Mouse (Mus musculus) embryonic facial prominence, embryonic 11.5 days (tissue): ENCODE measurements around the gene Ndufa8. TPM values are rescaled to one million over a fixed set of nuclear protein-coding genes. Genes with fewer than 3 reads are reported as not detected.

ENCODE experiments used
- ATAC-seq: fragments of 200-750 bp; cut with Nextera tagmentation; replicated peaks from 2 replicates; pipeline ENCODE4 v1.8.0; 2017; ENCODE audit warnings: low read depth; ENCODE audit not compliant: insufficient number of reproducible peaks, low FRiP score, low TSS enrichment
- DNase-seq: peaks from one replicate; pipeline ENCODE4 v3.0.0-alpha.2; 2015; ENCODE audit warnings: low spot score
- H3K27ac ChIP-seq: fragments of 300-500 bp; sonication (generic); replicated peaks from 2 replicates; pipeline ENCODE4 v1.5.1; 2014; ENCODE audit warnings: mild to moderate bottlenecking, low read depth, low read length, control low read depth
- H3K27me3 ChIP-seq: fragments of 300-500 bp; sonication (generic); 2 replicates; pipeline ENCODE4 v1.6.1; 2014; ENCODE audit warnings: mild to moderate bottlenecking, low read length, moderate library complexity, mixed read lengths; ENCODE audit not compliant: control insufficient read depth, insufficient read depth
- H3K36me3 ChIP-seq: fragments of 300-500 bp; sonication (generic); replicated peaks from 2 replicates; pipeline ENCODE4 v1.6.1; 2014; ENCODE audit warnings: low read depth, mild to moderate bottlenecking, low read length, moderate library complexity, mixed read lengths; ENCODE audit not compliant: control insufficient read depth, insufficient read depth
- H3K4me1 ChIP-seq: fragments of 300-500 bp; sonication (generic); 2 replicates; pipeline ENCODE4 v1.6.1; 2014; ENCODE audit warnings: low read length, mixed read lengths; ENCODE audit not compliant: control insufficient read depth, insufficient read depth
- H3K4me2 ChIP-seq: fragments of 300-500 bp; sonication (generic); 2 replicates; pipeline ENCODE4 v1.6.1; 2014; ENCODE audit warnings: low read depth, mild to moderate bottlenecking, control low read depth, low read length, moderate library complexity
- H3K4me3 ChIP-seq: fragments of 300-500 bp; sonication (generic); 2 replicates; pipeline ENCODE4 v1.5.1; 2014; ENCODE audit warnings: low read depth, low read length, control low read depth
- H3K9ac ChIP-seq: fragments of 300-500 bp; sonication (generic); replicated peaks from 2 replicates; pipeline ENCODE4 v1.6.1; 2014; ENCODE audit warnings: mild to moderate bottlenecking, control low read depth, low read length
- H3K9me3 ChIP-seq: fragments of 300-500 bp; sonication (generic); replicated peaks from 2 replicates; pipeline ENCODE4 v1.6.1; 2016; ENCODE audit warnings: mild to moderate bottlenecking, low read length, inconsistent platforms, mixed read lengths; ENCODE audit not compliant: control insufficient read depth
- WGBS: fragments of 180-500 bp; shearing (Covaris S2); extraction: QIAGEN DNeasy Blood & Tissue Kit; methylation state at CpG from one replicate; pipeline ENCODE4 v1.1.7; 2014; 5-methylcytosine and 5-hydroxymethylcytosine counted together
- polyA plus RNA-seq: library from polyadenylated mRNA; unstranded; fragments of >200 nt; fragmentation: Nextera tagmentation; extraction: Ambion mirVana; gene quantifications from 2 replicates; pipeline ENCODE4 v1.2.1, GENCODE M21; 2014

The Ndufa8 gene
- polyA plus RNA-seq, 1 experiment from 2014 or later = 200 TPM

DNA sequence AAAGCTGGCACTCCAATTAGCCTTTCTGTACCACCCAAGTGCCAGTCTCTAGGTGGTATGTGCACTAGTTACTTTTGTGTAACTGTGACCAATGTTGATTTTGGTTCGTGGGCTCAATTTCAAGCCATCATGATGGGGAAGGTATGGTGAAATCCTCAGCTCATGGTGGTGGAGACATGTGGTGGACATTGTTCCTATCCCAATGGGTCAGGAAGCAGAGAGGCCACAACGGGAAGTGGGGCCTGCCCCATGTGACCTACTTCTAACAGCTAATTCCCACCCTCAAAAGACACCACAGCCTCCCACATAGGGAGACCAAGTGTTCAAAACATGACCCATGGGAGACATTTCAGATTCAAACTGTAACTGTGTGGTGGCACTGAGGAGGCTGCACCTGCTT is 52.5 kb downstream of the Ndufa8 start:
- H3K36me3 ChIP-seq = no peaks in the 10 kb centered on the region
- no peak for ATAC-seq
- no peak overlapping the region for H3K4me3 ChIP-seq
- no peak overlapping the region for H3K9ac ChIP-seq
- H3K4me2 ChIP-seq = no peak overlapping the region
- H3K4me1 ChIP-seq = no peaks in the 10 kb centered on the region
- no peaks in the 10 kb centered on the region for H3K27me3 ChIP-seq
- no peak for DNase-seq
- WGBS = 88% methylated on average over 2 of the region's 2 CpGs
- H3K9me3 ChIP-seq = no peaks in the 10 kb centered on the region
- H3K27ac ChIP-seq = no peak overlapping the region

DNA sequence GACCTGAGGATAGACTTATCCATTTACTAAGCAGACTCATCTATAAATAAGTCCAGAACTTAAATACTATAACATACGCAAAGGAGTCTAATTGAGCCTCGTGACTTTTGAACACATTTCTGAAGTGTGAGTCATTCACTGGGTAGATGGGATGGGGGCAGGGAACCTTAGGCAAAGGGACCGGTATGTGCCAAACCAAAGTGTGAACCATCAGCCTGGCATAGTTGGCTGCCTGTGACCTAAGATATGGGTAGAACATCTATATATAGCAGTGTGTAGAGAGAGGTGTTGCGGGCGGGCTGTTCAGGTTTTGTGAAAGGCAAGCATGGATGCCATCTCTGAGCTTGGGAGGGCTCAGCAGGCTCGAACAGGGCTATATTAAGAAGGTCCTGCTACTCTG is 54.9 kb downstream of the Ndufa8 start:
- Histone ChIP-seq H3K4me1 (no peaks in the 10 kb centered on the region), H3K4me2 (no peak overlapping the region), H3K9me3 (no peaks in the 10 kb centered on the region), H3K4me3 (no peak overlapping the region), H3K36me3 (no peaks in the 10 kb centered on the region), H3K27me3 (no peaks in the 10 kb centered on the region), H3K9ac (no peak overlapping the region), H3K27ac (no peak overlapping the region)
- ATAC-seq (no peak), DNase-seq (no peak)
- 85% methylated on average over 6 of the region's 6 CpGs for WGBS

DNA sequence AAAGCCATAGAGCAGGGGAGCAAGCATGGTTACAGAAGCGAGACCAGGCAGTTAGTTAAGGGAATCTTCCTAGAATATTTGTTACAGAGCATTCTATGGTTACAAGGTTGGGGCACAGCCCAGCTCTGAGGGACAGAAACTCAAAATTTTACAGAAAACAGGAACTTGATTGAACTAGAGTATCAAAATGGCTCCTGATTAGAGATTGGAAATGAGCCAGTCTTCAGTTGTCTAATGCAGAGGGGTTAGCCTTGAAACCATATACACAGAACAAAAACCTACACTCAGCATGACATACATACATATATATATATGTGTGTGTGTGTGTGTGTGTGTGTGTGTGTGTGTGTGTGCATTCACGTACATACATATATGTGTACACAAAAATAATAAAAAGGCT is 55.7 kb downstream of the Ndufa8 start:
- Histone ChIP-seq H3K27ac (no peak overlapping the region), H3K9me3 (no peaks in the 10 kb centered on the region), H3K4me2 (no peak overlapping the region), H3K4me3 (no peak overlapping the region), H3K9ac (no peak overlapping the region), H3K36me3 (no peaks in the 10 kb centered on the region), H3K27me3 (no peaks in the 10 kb centered on the region), H3K4me1 (no peaks in the 10 kb centered on the region)
- no peak for DNase-seq
- ATAC-seq = no peak
- WGBS = 80% methylated on average over 2 of the region's 2 CpGs

- DNase-seq = no peak
- H3K4me1 ChIP-seq = no peaks in the 10 kb centered on the region
- no peaks in the 10 kb centered on the region for H3K9me3 ChIP-seq
- no peak for ATAC-seq
- no peak overlapping the region for H3K4me2 ChIP-seq
- WGBS = 89% methylated on average over 3 of the region's 3 CpGs
- no peaks in the 10 kb centered on the region for H3K36me3 ChIP-seq
- no peaks in the 10 kb centered on the region for H3K27me3 ChIP-seq
- H3K9ac ChIP-seq = no peak overlapping the region
- no peak overlapping the region for H3K4me3 ChIP-seq
- H3K27ac ChIP-seq = no peak overlapping the region
Measured at GRCm38 (mm10) chr2:35992259-35992658, 56.9 kb downstream of the Ndufa8 start.

Other genes with a start within 250 kb of the Ndufa8 start
- gene Ttll11, start 69.5 kb downstream of the Ndufa8 start, polyA plus RNA-seq = 0.70 and 2.1 TPM in 2 replicates
- not detected in 2 replicates for gene Morn5, start 52 bp upstream of the Ndufa8 start, polyA plus RNA-seq
- 10.9 and 11.6 TPM in 2 replicates for gene Lhx6, start 56.0 kb upstream of the Ndufa8 start, polyA plus RNA-seq
- 33.8 and 39.3 TPM in 2 replicates for gene Mrrf, start 87.0 kb upstream of the Ndufa8 start, polyA plus RNA-seq
- gene Rbm18, start 87.4 kb upstream of the Ndufa8 start, polyA plus RNA-seq = 109 and 114 TPM in 2 replicates
- 5.7 and 6.5 TPM in 2 replicates for gene Ptgs1, start 181.0 kb upstream of the Ndufa8 start, polyA plus RNA-seq